Mouse (Mus musculus): ENCODE results near the gene Mus81.

GRCm38 (mm10) chr19:5466916-5467500, 21.2 kb downstream of the Mus81 start:
- TF ChIP-seq CTCF (IDR thresholded peaks at IDR 0.05) (no peak), POLR2A (IDR thresholded peaks at IDR 0.05; ENCODE audit: insufficient read depth, low read depth, low read length) (no peak), EP300 (IDR thresholded peaks at IDR 0.05; ENCODE audit: insufficient read depth, low read depth, low read length) (no peak)
